Mouse (Mus musculus): ENCODE measurements at regions not wholly inside any gene's neighbourhood (a gene's known extent, or its start where the extent isn't known, plus 50 kb on each side); places are given as distances from the start of the nearest gene placed in this dataset.
A peak's percentile ranks its signal among the peaks of the same experiment; 100 is the strongest.

DNA sequence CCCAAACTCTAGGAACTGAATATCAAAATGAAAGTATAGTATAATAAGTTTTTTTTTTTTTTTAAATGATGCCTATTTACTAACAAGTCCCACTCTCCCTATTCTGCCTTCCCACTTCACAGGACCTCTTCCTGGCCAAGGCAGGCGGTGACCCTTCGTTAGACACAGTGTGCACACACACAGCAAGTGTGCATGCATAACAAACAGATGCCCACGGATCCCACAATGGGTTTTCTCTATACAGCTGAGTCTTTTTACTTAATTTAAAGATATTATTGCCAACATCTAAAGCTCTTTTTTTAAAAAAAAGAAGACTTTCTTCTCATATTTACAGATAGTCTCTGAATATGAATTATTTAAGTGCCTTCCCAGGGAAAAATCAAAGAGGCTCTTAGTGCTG, 434.5 kb upstream of the Pou3f3 start:
- no peak for ATAC-seq (replicated peaks; ENCODE audit: extremely low read depth, insufficient read depth, low FRiP score)
- Histone ChIP-seq H3K4me1 (ENCODE audit: control insufficient read depth, insufficient read depth, low read length) (peaks cover 5% of the 10 kb centered on the region), H3K4me2 (ENCODE audit: low read depth, low read length) (no peak overlapping the region), H3K4me3 (ENCODE audit: low read length) (no peak overlapping the region), H3K9ac (ENCODE audit: low read length) (no peak overlapping the region), H3K9me3 (replicated peaks; ENCODE audit: control insufficient read depth, low read length) (no peaks in the 10 kb centered on the region), H3K36me3 (ENCODE audit: control insufficient read depth, insufficient read depth) (no peaks in the 10 kb centered on the region), H3K27me3 (ENCODE audit: control insufficient read depth, insufficient read depth, low read length) (no peaks in the 10 kb centered on the region), H3K27ac (ENCODE audit: low read length) (no peak overlapping the region)
- WGBS, result 87% methylated on average over 3 of the region's 3 CpGs

- H3K9ac ChIP-seq (ENCODE audit: low read length), result peak overlapping the region; percentile 41
- peaks cover 5% of the 10 kb centered on the region for H3K4me1 ChIP-seq (ENCODE audit: control insufficient read depth, insufficient read depth, low read length)
- H3K4me2 ChIP-seq (ENCODE audit: low read depth, low read length), result peak overlapping the region; percentile 58
- 8% methylated on average over 13 of the region's 13 CpGs for WGBS
- peak overlapping the region; percentile 39 for H3K4me3 ChIP-seq (ENCODE audit: low read length)
- no peaks in the 10 kb centered on the region for H3K27me3 ChIP-seq (ENCODE audit: control insufficient read depth, insufficient read depth, low read length)
- H3K36me3 ChIP-seq (ENCODE audit: control insufficient read depth, insufficient read depth), result no peaks in the 10 kb centered on the region
- ATAC-seq (replicated peaks; ENCODE audit: extremely low read depth, insufficient read depth, low FRiP score), result no peak
- no peaks in the 10 kb centered on the region for H3K9me3 ChIP-seq (replicated peaks; ENCODE audit: control insufficient read depth, low read length)
- H3K27ac ChIP-seq (ENCODE audit: low read length), result no peak overlapping the region
These were observed 433.8 kb upstream of the Pou3f3 start for GRCm38 (mm10) chr1:42261800-42262199.

DNA sequence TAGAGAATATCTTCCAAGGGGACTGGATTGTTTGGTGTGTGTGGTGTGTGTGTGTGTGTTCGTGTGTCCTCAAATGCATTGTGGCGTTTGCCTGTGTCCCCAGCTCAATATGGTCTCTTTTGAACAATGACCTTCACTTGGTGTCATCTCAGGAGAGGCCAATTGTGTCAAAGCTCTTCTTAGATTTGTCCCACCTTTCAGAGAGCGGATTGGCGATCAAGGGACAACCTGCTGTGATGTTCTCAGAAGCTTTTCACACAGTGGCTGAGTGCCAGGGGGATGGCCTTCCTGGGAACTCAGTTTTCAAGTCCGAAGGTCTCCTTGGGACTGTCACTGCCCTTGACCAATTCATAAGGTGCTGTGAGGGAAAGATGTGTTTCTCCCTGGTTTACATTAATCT, 433.0 kb upstream of the Pou3f3 start:
- Histone ChIP-seq H3K36me3 (ENCODE audit: control insufficient read depth, insufficient read depth) (no peaks in the 10 kb centered on the region), H3K4me1 (ENCODE audit: control insufficient read depth, insufficient read depth, low read length) (peaks cover 5% of the 10 kb centered on the region), H3K27ac (ENCODE audit: low read length) (no peak overlapping the region), H3K27me3 (ENCODE audit: control insufficient read depth, insufficient read depth, low read length) (no peaks in the 10 kb centered on the region), H3K4me3 (ENCODE audit: low read length) (no peak overlapping the region), H3K4me2 (ENCODE audit: low read depth, low read length) (no peak overlapping the region), H3K9me3 (replicated peaks; ENCODE audit: control insufficient read depth, low read length) (no peaks in the 10 kb centered on the region), H3K9ac (ENCODE audit: low read length) (no peak overlapping the region)
- ATAC-seq (replicated peaks; ENCODE audit: extremely low read depth, insufficient read depth, low FRiP score), result no peak
- WGBS, result 74% methylated on average over 5 of the region's 5 CpGs

- H3K27me3 ChIP-seq (ENCODE audit: control insufficient read depth, insufficient read depth, low read length), result no peaks in the 10 kb centered on the region
These were observed 418.4 kb upstream of the Pou3f3 start for GRCm38 (mm10) chr1:42277130-42277529.

GRCm38 (mm10) chr1:42295841-42296240, 399.7 kb upstream of the Pou3f3 start:
- Histone ChIP-seq H3K4me3 (ENCODE audit: low read length) (no peak overlapping the region), H3K9ac (ENCODE audit: low read length) (no peak overlapping the region), H3K36me3 (ENCODE audit: control insufficient read depth, insufficient read depth) (no peaks in the 10 kb centered on the region), H3K9me3 (replicated peaks; ENCODE audit: control insufficient read depth, low read length) (no peaks in the 10 kb centered on the region), H3K27me3 (ENCODE audit: control insufficient read depth, insufficient read depth, low read length) (no peaks in the 10 kb centered on the region), H3K27ac (ENCODE audit: low read length) (no peak overlapping the region), H3K4me2 (ENCODE audit: low read depth, low read length) (no peak overlapping the region), H3K4me1 (ENCODE audit: control insufficient read depth, insufficient read depth, low read length) (no peaks in the 10 kb centered on the region)
- 83% methylated on average over 10 of the region's 10 CpGs for WGBS
- ATAC-seq (replicated peaks; ENCODE audit: extremely low read depth, insufficient read depth, low FRiP score), result no peak

More at GRCm38 (mm10) chr1:42277130-42277529, 418.4 kb upstream of the Pou3f3 start:
- no peak for ATAC-seq (replicated peaks; ENCODE audit: extremely low read depth, insufficient read depth, low FRiP score)
- Histone ChIP-seq H3K4me1 (ENCODE audit: control insufficient read depth, insufficient read depth, low read length) (no peaks in the 10 kb centered on the region), H3K9ac (ENCODE audit: low read length) (no peak overlapping the region), H3K4me2 (ENCODE audit: low read depth, low read length) (no peak overlapping the region), H3K4me3 (ENCODE audit: low read length) (no peak overlapping the region), H3K36me3 (ENCODE audit: control insufficient read depth, insufficient read depth) (no peaks in the 10 kb centered on the region), H3K27ac (ENCODE audit: low read length) (no peak overlapping the region), H3K9me3 (replicated peaks; ENCODE audit: control insufficient read depth, low read length) (no peaks in the 10 kb centered on the region)
- WGBS, result 51% methylated on average over 8 of the region's 8 CpGs

GRCm38 (mm10) chr1:42309251-42309650, 386.3 kb upstream of the Pou3f3 start:
- Histone ChIP-seq H3K27ac (ENCODE audit: low read length) (no peak overlapping the region), H3K4me1 (ENCODE audit: control insufficient read depth, insufficient read depth, low read length) (no peaks in the 10 kb centered on the region), H3K9me3 (replicated peaks; ENCODE audit: control insufficient read depth, low read length) (no peaks in the 10 kb centered on the region), H3K9ac (ENCODE audit: low read length) (no peak overlapping the region), H3K4me3 (ENCODE audit: low read length) (no peak overlapping the region), H3K36me3 (ENCODE audit: control insufficient read depth, insufficient read depth) (no peaks in the 10 kb centered on the region), H3K27me3 (ENCODE audit: control insufficient read depth, insufficient read depth, low read length) (no peaks in the 10 kb centered on the region), H3K4me2 (ENCODE audit: low read depth, low read length) (no peak overlapping the region)
- WGBS, result 88% methylated on average over 1 of the region's 1 CpGs
- no peak for ATAC-seq (replicated peaks; ENCODE audit: extremely low read depth, insufficient read depth, low FRiP score)

GRCm38 (mm10) chr1:42313494-42313893, 382.1 kb upstream of the Pou3f3 start:
- Histone ChIP-seq H3K9me3 (replicated peaks; ENCODE audit: control insufficient read depth, low read length) (no peaks in the 10 kb centered on the region), H3K27ac (ENCODE audit: low read length) (no peak overlapping the region), H3K27me3 (ENCODE audit: control insufficient read depth, insufficient read depth, low read length) (no peaks in the 10 kb centered on the region), H3K4me3 (ENCODE audit: low read length) (no peak overlapping the region), H3K9ac (ENCODE audit: low read length) (no peak overlapping the region), H3K4me1 (ENCODE audit: control insufficient read depth, insufficient read depth, low read length) (no peaks in the 10 kb centered on the region), H3K36me3 (ENCODE audit: control insufficient read depth, insufficient read depth) (no peaks in the 10 kb centered on the region), H3K4me2 (ENCODE audit: low read depth, low read length) (no peak overlapping the region)
- ATAC-seq (replicated peaks; ENCODE audit: extremely low read depth, insufficient read depth, low FRiP score), result no peak
- 73% methylated on average over 4 of the region's 4 CpGs for WGBS

- Histone ChIP-seq H3K36me3 (ENCODE audit: control insufficient read depth, insufficient read depth) (no peaks in the 10 kb centered on the region), H3K9me3 (replicated peaks; ENCODE audit: control insufficient read depth, low read length) (no peaks in the 10 kb centered on the region), H3K4me3 (ENCODE audit: low read length) (no peak overlapping the region), H3K27ac (ENCODE audit: low read length) (no peak overlapping the region), H3K9ac (ENCODE audit: low read length) (no peak overlapping the region), H3K4me2 (ENCODE audit: low read depth, low read length) (no peak overlapping the region), H3K27me3 (ENCODE audit: control insufficient read depth, insufficient read depth, low read length) (no peaks in the 10 kb centered on the region), H3K4me1 (ENCODE audit: control insufficient read depth, insufficient read depth, low read length) (no peaks in the 10 kb centered on the region)
- ATAC-seq (replicated peaks; ENCODE audit: extremely low read depth, insufficient read depth, low FRiP score), result no peak
- 85% methylated on average over 4 of the region's 4 CpGs for WGBS
These were observed 343.7 kb upstream of the Pou3f3 start for GRCm38 (mm10) chr1:42351884-42352283.

GRCm38 (mm10) chr1:42352389-42352788, 343.2 kb upstream of the Pou3f3 start:
- Histone ChIP-seq H3K9ac (ENCODE audit: low read length) (no peak overlapping the region), H3K27me3 (ENCODE audit: control insufficient read depth, insufficient read depth, low read length) (no peaks in the 10 kb centered on the region), H3K9me3 (replicated peaks; ENCODE audit: control insufficient read depth, low read length) (no peaks in the 10 kb centered on the region), H3K36me3 (ENCODE audit: control insufficient read depth, insufficient read depth) (no peaks in the 10 kb centered on the region), H3K4me2 (ENCODE audit: low read depth, low read length) (no peak overlapping the region), H3K4me3 (ENCODE audit: low read length) (no peak overlapping the region), H3K4me1 (ENCODE audit: control insufficient read depth, insufficient read depth, low read length) (no peaks in the 10 kb centered on the region), H3K27ac (ENCODE audit: low read length) (no peak overlapping the region)
- ATAC-seq (replicated peaks; ENCODE audit: extremely low read depth, insufficient read depth, low FRiP score), result no peak
- 73% methylated on average over 13 of the region's 13 CpGs for WGBS

DNA sequence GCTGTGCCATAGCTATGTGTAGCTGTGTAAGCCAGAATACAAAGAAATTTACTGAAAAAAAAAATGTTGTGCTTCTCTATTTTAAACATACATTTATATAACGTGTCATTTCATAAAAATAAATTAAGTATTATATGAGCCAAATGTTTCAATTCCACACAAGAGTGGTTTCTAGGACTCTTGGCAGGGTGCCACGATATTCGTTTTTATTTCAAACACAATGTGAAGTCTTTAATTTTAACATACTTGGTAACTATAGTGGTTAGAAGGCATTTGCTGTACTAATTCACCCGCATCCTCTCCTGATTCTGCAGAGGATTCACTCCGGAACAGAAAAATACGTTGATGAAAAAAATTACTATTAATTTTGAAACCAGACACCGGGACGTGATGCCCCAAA, 342.5 kb upstream of the Pou3f3 start:
- 73% methylated on average over 8 of the region's 8 CpGs for WGBS
- Histone ChIP-seq H3K27me3 (ENCODE audit: control insufficient read depth, insufficient read depth, low read length) (no peaks in the 10 kb centered on the region), H3K4me3 (ENCODE audit: low read length) (no peak overlapping the region), H3K9me3 (replicated peaks; ENCODE audit: control insufficient read depth, low read length) (no peaks in the 10 kb centered on the region), H3K4me1 (ENCODE audit: control insufficient read depth, insufficient read depth, low read length) (no peaks in the 10 kb centered on the region), H3K9ac (ENCODE audit: low read length) (no peak overlapping the region), H3K4me2 (ENCODE audit: low read depth, low read length) (no peak overlapping the region), H3K27ac (ENCODE audit: low read length) (no peak overlapping the region), H3K36me3 (ENCODE audit: control insufficient read depth, insufficient read depth) (no peaks in the 10 kb centered on the region)
- ATAC-seq (replicated peaks; ENCODE audit: extremely low read depth, insufficient read depth, low FRiP score), result no peak
